Mouse (Mus musculus) cerebellum, adult 8-10 months (tissue): ENCODE results near the gene Mknk1.

Experiments
- DNase-seq: peaks from one replicate; pipeline ENCODE4 v3.0.0; 2022

Mknk1 gene

DNA sequence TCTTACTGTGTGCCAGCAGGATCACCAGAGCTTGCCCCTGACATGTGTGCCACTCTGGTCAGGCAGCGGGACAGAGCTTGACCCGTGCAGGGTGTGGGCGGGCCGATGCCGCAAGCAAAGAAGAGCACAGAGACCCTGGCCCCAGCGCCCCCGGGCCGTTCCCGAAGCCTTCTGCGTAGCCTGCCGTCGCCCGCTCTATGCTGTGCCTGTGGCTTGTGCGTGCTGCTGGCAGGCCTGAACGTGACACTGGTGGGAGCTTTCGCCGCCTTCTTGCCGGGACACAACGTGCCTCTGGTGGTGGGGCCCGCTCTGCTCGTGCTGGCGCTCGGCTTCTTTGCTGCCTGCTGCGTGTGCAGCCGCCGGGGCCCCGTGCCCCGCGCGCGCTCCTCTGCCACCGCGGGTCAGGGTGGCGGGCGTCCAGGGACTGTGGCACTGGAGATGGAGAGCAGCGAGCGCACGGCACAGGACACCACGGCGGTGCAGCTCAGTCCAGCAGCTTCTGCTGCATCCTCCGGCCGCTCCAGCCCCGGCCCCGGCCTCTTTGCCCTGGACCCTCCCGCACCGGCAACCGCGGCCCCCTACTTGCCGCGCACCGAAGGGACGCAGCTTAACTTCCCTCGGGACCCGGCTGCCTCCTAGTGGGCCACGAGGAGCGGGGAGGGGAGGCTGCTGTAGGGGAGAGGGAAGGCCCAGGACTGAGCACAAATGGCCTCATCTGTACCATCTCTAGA is 59.1 kb downstream of the Mknk1 start:
- no peak for DNase-seq

DNA sequence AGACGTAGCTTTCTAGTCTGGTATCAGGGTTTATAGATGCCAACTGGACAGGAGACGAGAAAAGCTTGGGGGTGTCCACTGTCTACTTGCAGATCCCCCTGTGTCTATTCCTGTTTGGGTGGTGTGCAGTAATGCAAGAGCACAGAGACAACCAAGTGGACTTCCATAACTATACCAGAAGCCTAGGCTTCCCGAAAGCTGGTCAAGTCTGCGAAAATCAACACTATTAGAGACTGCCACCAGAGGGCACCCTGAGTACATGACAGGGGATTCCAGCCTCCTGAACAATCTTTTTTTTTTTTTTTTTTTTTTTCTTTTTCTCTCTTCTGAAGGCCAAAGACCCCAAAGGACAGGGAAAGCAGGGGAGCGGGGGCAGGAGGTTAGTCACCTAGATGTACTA is 63.8 kb downstream of the Mknk1 start:
- peak; percentile 77 for DNase-seq

DNA sequence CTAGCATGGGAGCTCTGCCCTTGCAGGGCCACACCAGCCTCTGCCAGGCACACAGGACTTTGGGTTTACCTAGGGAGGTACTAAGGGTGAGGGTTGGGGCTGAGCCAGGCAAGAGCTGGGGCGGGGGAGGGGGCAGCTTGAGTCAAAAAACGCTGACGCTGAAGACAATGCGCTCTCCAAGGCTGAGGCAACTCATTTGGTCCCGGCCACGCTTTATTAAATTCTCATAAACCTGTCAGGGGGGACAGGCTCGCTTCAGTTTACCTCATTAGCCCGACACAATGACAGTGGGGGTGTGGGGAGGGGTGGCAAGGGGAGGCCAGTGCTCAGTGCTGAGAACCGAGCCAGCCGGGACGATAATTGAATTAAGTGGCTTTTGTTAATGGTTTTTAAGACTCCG is 65.4 kb downstream of the Mknk1 start:
- no peak for DNase-seq

DNA sequence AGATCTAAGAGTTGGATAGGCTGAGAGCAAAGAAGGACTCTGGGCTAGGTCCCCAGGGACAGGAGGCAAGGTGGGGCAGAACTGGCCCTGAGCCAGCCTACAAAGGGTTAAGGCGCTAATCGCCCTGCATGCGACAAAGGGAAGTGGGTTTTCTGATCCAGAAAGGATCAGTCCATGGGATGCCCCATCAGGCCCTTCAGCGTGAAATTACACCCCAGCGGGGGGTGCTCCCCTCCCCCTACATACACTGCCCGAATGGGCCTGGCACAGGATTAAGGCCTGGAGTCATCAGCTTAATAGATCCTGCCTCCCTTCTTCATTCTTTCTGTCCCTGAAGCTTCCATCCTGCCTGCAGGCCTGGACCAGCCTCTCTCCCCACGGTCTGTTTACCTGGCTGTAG is 66.7 kb downstream of the Mknk1 start:
- no peak for DNase-seq

DNA sequence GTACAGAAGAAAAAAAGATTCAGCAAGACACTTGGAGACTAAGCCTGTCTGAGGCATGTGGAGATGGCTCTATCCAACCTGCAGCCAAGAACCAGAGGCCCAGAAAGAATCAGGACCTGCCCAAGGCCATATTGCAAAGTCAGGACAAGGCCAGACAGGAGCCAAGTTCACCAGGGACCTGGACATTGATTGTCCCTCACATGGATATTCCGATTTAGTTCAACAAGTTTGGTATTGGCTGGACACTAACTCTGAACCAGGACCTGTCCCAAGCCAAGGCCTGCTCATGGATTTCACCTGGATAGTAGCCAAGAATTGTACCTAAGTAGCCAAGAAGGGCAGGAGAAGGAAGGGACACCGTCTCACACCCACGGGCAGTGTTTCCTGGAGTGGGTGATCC is 67.8 kb downstream of the Mknk1 start:
- DNase-seq = no peak

DNA sequence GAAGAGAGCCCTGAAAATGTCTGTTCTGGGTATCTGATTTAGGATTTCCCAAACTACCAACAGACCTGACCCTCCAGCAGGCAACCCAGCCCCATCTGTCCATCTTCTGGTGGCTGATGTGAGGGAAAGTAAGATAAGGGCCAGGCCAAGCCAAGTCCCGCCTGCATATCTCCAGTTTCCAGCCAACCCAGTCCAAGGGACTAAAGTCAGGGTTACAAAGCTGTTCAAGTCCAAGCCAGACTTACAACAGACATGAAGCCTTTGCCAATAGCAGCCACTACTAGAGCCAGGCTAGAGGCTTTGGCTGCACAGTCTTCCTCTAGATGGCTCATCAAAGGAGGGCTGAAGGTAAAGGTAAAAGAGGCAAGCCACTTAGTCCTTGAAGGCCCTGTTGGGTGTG is 69.0 kb downstream of the Mknk1 start:
- no peak for DNase-seq

DNA sequence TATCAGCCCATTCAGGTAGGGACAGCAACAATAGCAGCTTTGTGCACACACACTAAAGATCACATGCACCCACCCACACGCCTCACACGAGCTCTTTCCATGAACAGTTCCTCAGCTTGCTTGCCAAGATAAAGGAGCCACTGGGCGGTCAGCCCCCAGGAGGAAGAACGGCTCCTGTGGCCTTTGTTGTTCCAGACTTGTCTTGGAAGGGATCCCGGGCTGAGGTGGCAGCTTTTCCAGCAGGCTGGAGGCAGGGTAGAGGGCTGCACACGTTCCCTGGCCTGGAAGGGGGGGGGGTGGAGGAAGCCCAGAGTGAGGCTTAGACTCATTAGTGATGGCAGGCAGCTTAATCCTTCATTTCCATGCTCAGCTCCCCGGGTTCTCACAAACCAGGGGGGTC is 69.6 kb downstream of the Mknk1 start:
- no peak for DNase-seq

DNA sequence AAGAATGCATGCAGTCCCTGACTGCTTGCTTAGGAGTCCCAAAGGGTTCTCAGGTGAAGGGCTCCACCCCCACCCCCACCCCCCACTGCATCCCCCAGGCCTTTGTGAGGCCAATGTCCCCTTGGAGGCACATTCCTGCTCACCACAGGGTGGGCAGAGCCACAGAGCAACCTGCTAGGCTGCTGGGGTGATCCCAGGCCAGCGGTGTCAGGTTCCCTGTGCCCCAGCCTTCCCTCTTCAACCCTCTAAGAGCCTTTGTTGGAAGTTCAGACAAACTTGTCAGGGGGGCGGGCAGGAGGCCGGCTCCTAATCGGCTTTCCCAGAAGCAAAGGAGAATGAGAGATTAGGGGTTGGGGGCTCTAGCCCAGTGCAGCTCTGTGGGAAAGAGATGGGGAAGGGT is 72.6 kb downstream of the Mknk1 start:
- DNase-seq = no peak

DNA sequence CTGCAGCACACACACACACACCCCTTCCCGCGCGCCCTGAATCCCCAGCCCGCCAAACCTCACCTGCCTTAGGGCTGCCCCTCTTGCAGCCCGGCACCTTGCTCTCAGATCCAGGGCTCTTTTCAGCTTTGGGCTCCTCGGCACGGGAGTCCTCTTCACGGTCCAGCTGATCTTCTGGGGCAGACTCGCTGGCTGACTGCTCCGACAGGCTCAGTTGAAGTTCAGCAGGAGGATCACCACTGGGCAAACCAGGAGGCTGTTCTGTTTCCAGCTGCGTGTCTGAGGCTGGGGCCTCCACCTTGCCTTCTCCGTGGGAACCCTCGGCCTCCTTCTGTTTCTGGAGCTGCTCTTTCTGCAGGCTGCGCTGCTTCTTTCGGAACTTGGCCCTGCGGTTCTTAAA is 80.9 kb downstream of the Mknk1 start:
- no peak for DNase-seq

DNA sequence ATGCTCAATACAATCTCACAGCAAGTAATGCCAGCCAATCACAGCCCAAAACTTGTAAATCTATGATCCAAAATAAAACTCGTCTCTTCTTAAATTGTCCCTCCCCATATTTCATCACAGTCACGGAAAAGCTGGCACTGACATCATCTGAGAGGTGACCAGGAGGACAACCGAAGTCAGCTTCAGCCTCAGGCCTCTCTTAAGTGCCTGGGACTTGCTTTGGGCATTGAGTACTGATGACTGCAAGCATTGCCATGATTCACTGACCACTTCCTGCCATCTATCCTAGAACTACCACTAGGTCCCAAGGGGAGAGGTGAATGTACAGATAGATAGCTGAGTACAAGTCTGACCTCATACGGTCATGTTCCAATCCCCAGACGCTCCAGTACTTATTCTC is 83.7 kb downstream of the Mknk1 start:
- DNase-seq = no peak

DNA sequence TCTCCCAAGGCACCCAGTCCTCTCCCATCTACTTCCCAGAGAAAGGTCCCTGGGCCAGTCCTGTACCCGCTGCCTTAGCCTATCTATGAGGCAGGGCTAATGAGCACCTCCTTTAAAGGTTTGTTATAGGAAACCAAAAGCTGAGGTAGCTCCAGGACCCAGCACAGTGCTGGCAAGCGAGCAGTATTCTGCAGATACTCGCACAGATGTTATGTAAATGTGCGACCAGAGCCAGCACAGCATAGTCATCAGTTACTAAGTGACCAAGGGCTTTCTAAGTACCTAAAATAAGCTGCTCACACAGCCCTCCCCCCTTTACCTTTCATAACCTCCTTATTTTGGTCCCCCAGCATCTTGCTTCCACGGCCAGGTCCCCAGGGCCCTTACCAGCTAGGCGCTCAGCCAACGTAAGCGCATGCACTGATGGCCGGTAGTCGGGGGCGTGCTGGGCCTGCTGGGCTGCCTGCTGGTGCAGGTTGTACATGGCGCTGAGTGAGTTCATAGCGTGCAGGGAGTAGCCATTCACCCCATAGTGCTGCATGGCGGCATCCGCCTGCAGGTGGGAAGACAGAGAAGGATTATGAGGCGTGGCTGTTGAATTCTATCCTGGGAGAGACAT is 84.4 kb downstream of the Mknk1 start:
- no peak for DNase-seq

DNA sequence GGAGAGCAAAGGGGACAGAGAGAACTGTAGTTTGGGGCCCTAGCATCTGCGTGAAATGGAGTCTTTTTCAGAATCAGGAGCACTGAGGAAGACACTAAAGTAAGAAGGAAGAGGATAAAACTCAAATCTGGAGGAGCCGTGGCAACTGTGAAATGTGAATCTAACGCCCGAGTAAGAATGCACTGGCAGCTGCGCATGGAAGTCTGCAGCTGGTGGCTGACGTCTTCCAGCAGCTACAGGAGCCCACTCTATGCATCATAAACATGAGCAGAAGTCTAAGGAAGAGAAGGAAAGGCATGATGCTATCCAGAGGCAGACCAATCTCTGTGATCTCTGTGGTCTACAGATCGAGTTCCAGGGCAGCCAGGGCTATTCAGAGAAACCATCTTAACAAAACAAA is 88.6 kb downstream of the Mknk1 start:
- DNase-seq = no peak
